Mouse (Mus musculus): ENCODE measurements around the gene Pkp1. TPM values are rescaled to one million over a fixed set of nuclear protein-coding genes. Genes with fewer than 3 reads are reported as not detected.
A peak's percentile ranks its signal among the peaks of the same experiment; 100 is the strongest.

Gene Pkp1
- polyA plus RNA-seq, 1 experiment from 2014 or later, result 0.02 TPM

- Histone ChIP-seq H3K9me3 (ENCODE audit: low read length) (no peaks in the 10 kb centered on the region), H3K4me2 (replicated peaks; ENCODE audit: low read depth, low read length) (no peak overlapping the region), H3K36me3 (ENCODE audit: insufficient read depth, low read length) (no peaks in the 10 kb centered on the region), H3K27me3 (replicated peaks; ENCODE audit: insufficient read depth, low read length) (no peaks in the 10 kb centered on the region), H3K4me1 (ENCODE audit: insufficient read depth, low read depth, low read length) (no peaks in the 10 kb centered on the region), H3K9ac (replicated peaks; ENCODE audit: low read depth) (no peak overlapping the region), H3K4me3 (ENCODE audit: low read depth, low read length) (no peak overlapping the region), H3K27ac (ENCODE audit: low read length) (no peak overlapping the region)
- TF ChIP-seq EP300 (IDR thresholded peaks at IDR 0.05) (no peak), CTCF (IDR thresholded peaks at IDR 0.05) (no peak)
- 45% methylated on average over 11 of the region's 11 CpGs for WGBS
- DNase-seq (ENCODE audit: low spot score), result peak; percentile 48
- peak; percentile 74 for ATAC-seq
Measured at GRCm38 (mm10) chr1:135857137-135857775, 61.8 kb downstream of the Pkp1 start.

GRCm38 (mm10) chr1:135856070-135856469, 62.9 kb downstream of the Pkp1 start:
- no peak overlapping the region for H3K9ac ChIP-seq (replicated peaks; ENCODE audit: low read depth)
- H3K27ac ChIP-seq (ENCODE audit: low read length), result no peak overlapping the region
- no peak overlapping the region for H3K4me2 ChIP-seq (replicated peaks; ENCODE audit: low read depth, low read length)
- WGBS, result 62% methylated on average over 4 of the region's 4 CpGs
- no peak for DNase-seq (ENCODE audit: low spot score)
- H3K4me1 ChIP-seq (ENCODE audit: insufficient read depth, low read depth, low read length), result no peaks in the 10 kb centered on the region
- H3K36me3 ChIP-seq (ENCODE audit: insufficient read depth, low read length), result no peaks in the 10 kb centered on the region
- H3K9me3 ChIP-seq (ENCODE audit: low read length), result no peaks in the 10 kb centered on the region
- no peak overlapping the region for H3K4me3 ChIP-seq (ENCODE audit: low read depth, low read length)
- no peaks in the 10 kb centered on the region for H3K27me3 ChIP-seq (replicated peaks; ENCODE audit: insufficient read depth, low read length)
- no peak for ATAC-seq
- TF ChIP-seq CTCF (IDR thresholded peaks at IDR 0.05) (no peak), EP300 (IDR thresholded peaks at IDR 0.05) (no peak)

GRCm38 (mm10) chr1:135855344-135855687, 63.7 kb downstream of the Pkp1 start:
- Histone ChIP-seq H3K36me3 (ENCODE audit: insufficient read depth, low read length) (no peaks in the 10 kb centered on the region), H3K9ac (replicated peaks; ENCODE audit: low read depth) (no peak overlapping the region), H3K4me1 (ENCODE audit: insufficient read depth, low read depth, low read length) (no peaks in the 10 kb centered on the region), H3K27me3 (replicated peaks; ENCODE audit: insufficient read depth, low read length) (no peaks in the 10 kb centered on the region), H3K9me3 (ENCODE audit: low read length) (no peaks in the 10 kb centered on the region), H3K27ac (ENCODE audit: low read length) (no peak overlapping the region), H3K4me3 (ENCODE audit: low read depth, low read length) (no peak overlapping the region), H3K4me2 (replicated peaks; ENCODE audit: low read depth, low read length) (no peak overlapping the region)
- DNase-seq (ENCODE audit: low spot score), result no peak
- no peak for ATAC-seq
- no peak for TF ChIP-seq CTCF (IDR thresholded peaks at IDR 0.05)
- no peak for TF ChIP-seq EP300 (IDR thresholded peaks at IDR 0.05)
- 100% methylated on average over 1 of the region's 1 CpGs for WGBS

- Histone ChIP-seq H3K36me3 (ENCODE audit: insufficient read depth, low read length) (no peaks in the 10 kb centered on the region), H3K27me3 (replicated peaks; ENCODE audit: insufficient read depth, low read length) (no peaks in the 10 kb centered on the region), H3K4me1 (ENCODE audit: insufficient read depth, low read depth, low read length) (no peaks in the 10 kb centered on the region), H3K9ac (replicated peaks; ENCODE audit: low read depth) (no peak overlapping the region), H3K27ac (ENCODE audit: low read length) (no peak overlapping the region), H3K4me3 (ENCODE audit: low read depth, low read length) (no peak overlapping the region), H3K9me3 (ENCODE audit: low read length) (no peaks in the 10 kb centered on the region), H3K4me2 (replicated peaks; ENCODE audit: low read depth, low read length) (no peak overlapping the region)
- no peak for TF ChIP-seq EP300 (IDR thresholded peaks at IDR 0.05)
- WGBS, result 86% methylated on average over 6 of the region's 6 CpGs
- ATAC-seq, result no peak
- DNase-seq (ENCODE audit: low spot score), result no peak
Measured at GRCm38 (mm10) chr1:135854591-135855343, 64.2 kb downstream of the Pkp1 start.

- WGBS, result 91% methylated on average over 4 of the region's 4 CpGs
- ATAC-seq, result no peak
Measured at GRCm38 (mm10) chr1:135853200-135853599, 65.8 kb downstream of the Pkp1 start.

GRCm38 (mm10) chr1:135852044-135852756, 66.8 kb downstream of the Pkp1 start:
- H3K9me3 ChIP-seq (ENCODE audit: low read length), result no peaks in the 10 kb centered on the region
- no peak overlapping the region for H3K4me3 ChIP-seq (ENCODE audit: low read depth, low read length)
- TF ChIP-seq CTCF (IDR thresholded peaks at IDR 0.05) (no peak), EP300 (IDR thresholded peaks at IDR 0.05) (no peak)
- no peaks in the 10 kb centered on the region for H3K27me3 ChIP-seq (replicated peaks; ENCODE audit: insufficient read depth, low read length)
- no peaks in the 10 kb centered on the region for H3K36me3 ChIP-seq (ENCODE audit: insufficient read depth, low read length)
- no peak overlapping the region for H3K27ac ChIP-seq (ENCODE audit: low read length)
- H3K4me1 ChIP-seq (ENCODE audit: insufficient read depth, low read depth, low read length), result no peaks in the 10 kb centered on the region; the same call in 1 of the 2 replicates
- H3K9ac ChIP-seq (replicated peaks; ENCODE audit: low read depth), result no peak overlapping the region
- DNase-seq (ENCODE audit: low spot score) (no peak), ATAC-seq (peak; percentile 63)
- no peak overlapping the region for H3K4me2 ChIP-seq (replicated peaks; ENCODE audit: low read depth, low read length)
- 49% methylated on average over 13 of the region's 13 CpGs for WGBS

More at GRCm38 (mm10) chr1:135853200-135853599, 65.8 kb downstream of the Pkp1 start:
- Histone ChIP-seq H3K4me2 (replicated peaks; ENCODE audit: low read depth, low read length) (no peak overlapping the region), H3K27me3 (replicated peaks; ENCODE audit: insufficient read depth, low read length) (no peaks in the 10 kb centered on the region), H3K9ac (replicated peaks; ENCODE audit: low read depth) (no peak overlapping the region), H3K4me1 (ENCODE audit: insufficient read depth, low read depth, low read length) (no peaks in the 10 kb centered on the region; the same call in 1 of the 2 replicates), H3K36me3 (ENCODE audit: insufficient read depth, low read length) (no peaks in the 10 kb centered on the region), H3K27ac (ENCODE audit: low read length) (no peak overlapping the region), H3K9me3 (ENCODE audit: low read length) (no peaks in the 10 kb centered on the region), H3K4me3 (ENCODE audit: low read depth, low read length) (no peak overlapping the region)
- no peak for TF ChIP-seq EP300 (IDR thresholded peaks at IDR 0.05)
- TF ChIP-seq CTCF (IDR thresholded peaks at IDR 0.05), result no peak
- DNase-seq (ENCODE audit: low spot score), result no peak
